Mouse (Mus musculus) brain, embryonic 14.5 days (tissue): Measurements from ENCODE around the gene Dcaf12.

Source experiments
- CTCF ChIP-seq: fragments of 200-500 bp; IDR thresholded peaks from 2 replicates; pipeline ENCODE4 v1.5.1; 2012; ENCODE audit warnings: inconsistent platforms, mild to moderate bottlenecking, moderate library complexity, borderline replicate concordance; ENCODE audit not compliant: insufficient read depth, insufficient read length; ENCODE audit errors: extremely low read depth
- POLR2A ChIP-seq: fragments of 200-500 bp; IDR thresholded peaks from 2 replicates; pipeline ENCODE4 v1.6.1; 2012; ENCODE audit warnings: mild to moderate bottlenecking, inconsistent platforms, borderline replicate concordance; ENCODE audit not compliant: poor library complexity, insufficient read depth, insufficient read length, severe bottlenecking; ENCODE audit errors: extremely low read depth

DNA sequence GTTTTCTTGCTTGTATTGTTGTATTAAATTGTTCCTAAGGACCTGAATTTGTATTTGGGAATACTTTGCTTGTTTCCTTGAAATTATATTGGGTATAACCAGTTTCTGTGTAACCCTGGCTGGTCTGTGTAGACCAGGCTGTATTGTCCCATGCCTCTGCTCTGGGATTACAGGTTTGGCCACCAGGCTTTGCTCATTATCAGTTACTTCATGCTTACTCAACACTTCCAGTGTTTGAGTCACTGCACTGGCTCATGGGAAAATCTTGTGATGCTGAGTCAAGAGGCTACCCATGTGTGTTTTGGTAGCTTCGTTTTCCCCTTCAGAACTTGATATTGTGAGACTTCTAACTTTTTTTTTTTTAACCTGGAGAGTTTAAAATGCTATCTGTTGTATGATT is 38.6 kb upstream of the Dcaf12 start:
- TF ChIP-seq POLR2A: no peak
- TF ChIP-seq CTCF: no peak
